Comparison of ENCODE assay signal across 21 mouse cellular contexts in the genomic region with DNA sequence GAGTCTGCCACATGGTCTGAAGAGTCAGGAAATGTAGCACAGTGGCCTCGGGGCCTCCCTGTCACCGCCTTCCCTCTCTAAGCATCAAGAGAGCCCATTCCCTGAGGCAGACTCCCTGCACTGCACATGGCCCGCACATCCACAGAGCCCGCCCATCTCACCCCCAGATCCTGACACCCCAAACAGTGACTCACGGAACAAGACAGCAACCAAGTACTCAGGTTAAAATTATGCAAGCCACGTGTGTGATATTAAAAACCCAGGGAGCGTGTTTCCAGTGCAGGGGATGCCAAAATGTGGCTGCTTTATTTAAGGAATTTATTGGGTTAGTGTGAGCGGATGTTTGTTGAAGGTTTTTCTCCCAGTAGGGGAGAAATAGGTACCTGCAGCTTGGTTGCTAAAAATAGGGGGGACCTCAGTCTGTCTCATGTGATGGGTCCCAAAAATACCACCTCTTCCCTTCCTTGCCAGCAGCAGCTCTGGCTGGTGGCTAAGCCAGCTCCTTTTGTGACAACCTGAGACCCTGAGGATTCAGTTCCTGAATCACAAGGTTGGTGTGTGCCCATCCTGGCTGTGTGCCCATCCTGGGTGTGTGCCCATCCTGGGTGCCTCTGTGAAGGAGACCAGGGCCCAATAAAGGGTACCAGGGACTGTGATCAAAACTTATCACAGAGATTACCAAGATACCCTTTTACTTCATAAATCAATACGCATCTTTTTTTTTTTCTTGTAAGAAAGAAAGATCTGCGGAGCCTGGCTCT. TPM values are rescaled to one million over a fixed set of nuclear protein-coding genes. Genes with fewer than 3 reads are reported as not detected.
A peak's percentile ranks its signal among the peaks of the same experiment; 100 is the strongest.
DNase-seq lines count a peak whose midpoint lies in the region; TF ChIP-seq lines count a peak whose summit lies in the region.
"Had no signal": no experiment of that assay in that cellular context is flagged by ENCODE, and none has a peak within 500 bp of the region (broad histone marks: within the 10 kb centered on the region; RNA-seq: fewer than 3 reads in every experiment).

No protein-coding gene starts in this region.

- no peak; the same call in 1 of the 2 replicates for TF ChIP-seq POLR2A in olfactory bulb, adult 2 months (IDR thresholded peaks at IDR 0.05; ENCODE audit: insufficient read depth, low read depth, low read length)

- TF ChIP-seq CTCF in olfactory bulb, adult 2 months (IDR thresholded peaks at IDR 0.05; ENCODE audit: insufficient read depth, low read depth, low read length), result no peak

- no peak overlapping the region for H3K4me3 ChIP-seq in olfactory bulb, adult 2 months (ENCODE audit: insufficient read depth, low read depth, low read length)
- no peak overlapping the region for H3K4me3 ChIP-seq in hindbrain, embryonic 10.5 days
- H3K4me3 ChIP-seq: embryonic facial prominence, embryonic 10.5 days; heart, embryonic 15.5 days; liver, embryonic 12.5 days; midbrain, embryonic 15.5 days; myocyte had no signal

- peak; percentile 47 to 53 for DNase-seq in cerebellum, postnatal 14 days
- DNase-seq in cerebellum, adult 9-11 months, result no peak
- peak; percentile 57 for DNase-seq in layer of hippocampus, adult 9-11 months
- DNase-seq in layer of hippocampus, postnatal 25 days (ENCODE audit: extremely low spot score in 1 of 2, low spot score in 1 of 2), result no peak
- peak; percentile 47 for DNase-seq in NIH3T3 (ENCODE audit: low read depth)
- DNase-seq in hindbrain, embryonic 10.5 days (ENCODE audit: low spot score), result no peak
- no peak for DNase-seq in embryo, embryonic 9.5 days (ENCODE audit: extremely low spot score)
- DNase-seq: adrenal gland, postnatal 14 days; cerebellum, adult 11-12 months; lung, adult 2 months; lung, postnatal 36 days; thymus, postnatal 36 days had no signal

- H3K4me1 ChIP-seq in olfactory bulb, adult 2 months (ENCODE audit: control insufficient read depth, insufficient read depth, low read length), result peaks cover 41% of the 10 kb centered on the region
- H3K4me1 ChIP-seq in hindbrain, embryonic 10.5 days (replicated peaks), result no peaks in the 10 kb centered on the region
- H3K4me1 ChIP-seq: embryonic facial prominence, embryonic 10.5 days; liver, embryonic 12.5 days; midbrain, embryonic 15.5 days had no signal

- H3K36me3 ChIP-seq in hindbrain, embryonic 10.5 days, result no peaks in the 10 kb centered on the region
- H3K36me3 ChIP-seq: embryonic facial prominence, embryonic 10.5 days; G1E; heart, embryonic 15.5 days; liver, embryonic 12.5 days; midbrain, embryonic 15.5 days had no signal

- no peaks in the 10 kb centered on the region for H3K9me3 ChIP-seq in hindbrain, embryonic 10.5 days
- H3K9me3 ChIP-seq: embryonic facial prominence, embryonic 10.5 days; G1E; heart, embryonic 15.5 days; liver, embryonic 12.5 days; midbrain, embryonic 15.5 days had no signal

- H3K27me3 ChIP-seq in hindbrain, embryonic 10.5 days (ENCODE audit: insufficient read depth, poor library complexity, severe bottlenecking), result peaks cover 7% of the 10 kb centered on the region
- H3K27me3 ChIP-seq: heart, embryonic 15.5 days; midbrain, embryonic 15.5 days had no signal

- H3K27ac ChIP-seq in olfactory bulb, adult 2 months (ENCODE audit: insufficient read depth, low read depth, low read length), result peak overlapping the region; percentile 87
- no peak overlapping the region for H3K27ac ChIP-seq in hindbrain, embryonic 10.5 days
- H3K27ac ChIP-seq: embryonic facial prominence, embryonic 10.5 days; heart, embryonic 15.5 days; hindbrain, postnatal 0 days; kidney, postnatal 0 days; liver, embryonic 12.5 days; midbrain, embryonic 15.5 days had no signal

- WGBS in olfactory bulb, adult 2 months, result 49% methylated on average over 10 of the region's 10 CpGs
- WGBS in hindbrain, embryonic 10.5 days, result 83% methylated on average over 10 of the region's 10 CpGs

RNA-seq across cellular contexts. Expression of a gene that starts 9.1 kb away (rescaled TPM):
- 10 to 100 TPM; 72.1 to 76.1 TPM for total RNA-seq in layer of hippocampus, postnatal 25 days (2021)
- not detected in 2 replicates for polyA plus RNA-seq in olfactory bulb, adult 2 months (2012; ENCODE audit: insufficient read depth, insufficient read length, low replicate concordance, missing spikeins)
- polyA plus RNA-seq in hindbrain, embryonic 10.5 days (2016; fragmentation: Nextera tagmentation; extraction: Ambion mirVana), result 0.07 and 0.16 TPM in 2 replicates
- polyA plus RNA-seq: G1E had no signal

Comparison
In these comparisons a context has a peak if more than half of its experiments do, and no peak if none do; other contexts are left out.
1. DNase-seq: peak in cerebellum, postnatal 14 days (2 of 2), layer of hippocampus, adult 9-11 months (single experiment) and NIH3T3 (single experiment); none in cerebellum, adult 9-11 months (single experiment), layer of hippocampus, postnatal 25 days (0 of 2), hindbrain, embryonic 10.5 days (single experiment) and embryo, embryonic 9.5 days (single experiment).